Mouse (Mus musculus) adipocyte (in vitro differentiated cells): Measurements from ENCODE around the gene D10Jhu81e.
A peak's percentile ranks its signal among the peaks of the same experiment; 100 is the strongest.

Experiments used
- DNase-seq: peaks from one replicate; pipeline ENCODE4 v3.0.0-alpha.2; 2016; ENCODE audit warnings: low spot score

Gene D10Jhu81e

DNA sequence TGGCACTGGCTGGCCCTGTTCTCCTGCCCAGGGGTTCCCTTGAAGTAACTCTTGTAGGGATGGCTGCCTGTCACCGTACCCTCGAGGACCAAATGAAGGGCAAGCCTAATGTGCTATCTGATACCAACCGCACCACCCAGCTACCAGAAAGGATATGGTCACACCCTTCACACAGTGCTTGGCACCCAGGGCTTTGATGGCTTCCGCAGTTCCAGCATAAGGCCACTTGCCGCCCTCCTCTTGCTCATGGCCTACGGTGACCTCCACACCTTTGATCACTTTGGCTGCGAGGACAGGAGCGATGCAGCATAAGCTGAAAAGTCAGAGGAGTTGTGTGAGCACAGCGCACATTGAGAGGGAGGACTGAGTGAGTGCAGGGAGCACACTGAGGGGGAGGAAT, 6.3 kb downstream of the D10Jhu81e start:
- no peak for DNase-seq

GRCm38 (mm10) chr10:78162646-78163045, 6.9 kb downstream of the D10Jhu81e start:
- no peak for DNase-seq

GRCm38 (mm10) chr10:78161096-78161495, 8.5 kb downstream of the D10Jhu81e start:
- DNase-seq, result no peak

- DNase-seq, result no peak
Observed at GRCm38 (mm10) chr10:78160369-78161095, 9.1 kb downstream of the D10Jhu81e start.

GRCm38 (mm10) chr10:78159906-78160305, 9.7 kb downstream of the D10Jhu81e start:
- peak; percentile 89 for DNase-seq

GRCm38 (mm10) chr10:78159252-78159878, 10.2 kb downstream of the D10Jhu81e start:
- DNase-seq, result no peak

- no peak for DNase-seq
Observed at GRCm38 (mm10) chr10:78158041-78158440, 11.5 kb downstream of the D10Jhu81e start.

DNA sequence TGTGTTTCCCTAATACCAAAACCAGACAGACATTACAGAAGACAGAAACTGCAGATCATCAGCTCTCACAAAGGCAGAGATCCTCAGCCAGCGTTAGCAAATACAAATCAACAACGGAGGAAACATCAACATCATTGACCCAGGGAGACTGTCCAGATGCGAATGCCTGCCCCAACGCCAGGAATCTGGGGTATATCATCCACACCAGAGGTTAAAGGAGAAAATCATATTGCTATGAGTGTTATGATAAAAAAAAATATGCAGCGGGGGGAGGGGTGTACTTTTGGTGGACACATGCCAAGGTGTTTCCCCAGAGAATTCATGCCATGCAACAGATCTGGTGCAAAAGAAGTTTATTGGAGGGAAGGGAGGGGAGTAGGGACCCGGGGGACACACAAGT, 12.7 kb downstream of the D10Jhu81e start:
- no peak for DNase-seq

DNA sequence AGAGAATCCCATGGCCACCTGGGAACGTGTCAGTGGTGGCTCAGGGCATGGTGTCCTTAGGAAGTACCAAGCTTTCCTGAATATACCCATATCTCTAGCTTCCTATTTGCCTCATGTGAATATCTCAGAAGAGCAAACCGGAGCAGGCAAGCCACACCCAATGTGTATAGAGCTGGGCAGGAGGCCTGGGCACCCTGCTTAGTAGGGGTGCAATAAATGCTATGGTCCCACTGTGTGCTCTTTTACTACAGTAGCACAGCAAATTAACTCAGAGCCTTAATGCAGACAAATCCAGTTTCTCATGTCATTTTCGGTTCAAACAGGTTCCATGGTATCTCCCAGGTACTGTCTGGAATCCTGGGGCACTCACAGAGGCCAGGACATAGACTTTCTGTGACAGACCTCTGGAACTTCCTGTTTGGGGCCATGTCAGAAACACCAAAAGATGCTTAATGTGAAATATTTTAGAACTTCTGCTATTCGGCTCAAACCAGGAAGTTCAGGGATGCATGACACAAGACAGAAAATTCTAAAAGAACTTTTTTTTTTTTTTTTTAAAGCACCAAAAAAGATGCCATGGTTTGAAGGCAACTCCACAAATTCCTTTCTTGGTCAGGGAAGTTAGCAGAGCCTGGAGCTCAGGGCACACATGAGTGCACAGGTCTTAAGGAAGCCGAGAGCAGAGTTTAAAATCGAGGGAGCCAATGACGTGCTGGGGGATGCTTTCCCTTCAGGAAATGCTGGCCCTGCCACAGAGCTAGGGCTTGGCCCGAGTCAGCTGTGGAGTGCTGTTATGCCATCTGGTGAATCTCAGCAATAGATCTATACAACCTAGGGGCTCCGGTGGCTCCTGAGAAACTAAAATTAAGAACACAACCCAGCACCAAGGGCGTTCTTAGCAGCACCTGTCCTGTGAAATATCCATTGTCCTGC, 20.5 kb downstream of the D10Jhu81e start:
- no peak for DNase-seq

GRCm38 (mm10) chr10:78147908-78148441, 21.6 kb downstream of the D10Jhu81e start:
- DNase-seq, result no peak

- peak; percentile 39 for DNase-seq
Observed at GRCm38 (mm10) chr10:78143727-78144505, 25.7 kb downstream of the D10Jhu81e start.

DNA sequence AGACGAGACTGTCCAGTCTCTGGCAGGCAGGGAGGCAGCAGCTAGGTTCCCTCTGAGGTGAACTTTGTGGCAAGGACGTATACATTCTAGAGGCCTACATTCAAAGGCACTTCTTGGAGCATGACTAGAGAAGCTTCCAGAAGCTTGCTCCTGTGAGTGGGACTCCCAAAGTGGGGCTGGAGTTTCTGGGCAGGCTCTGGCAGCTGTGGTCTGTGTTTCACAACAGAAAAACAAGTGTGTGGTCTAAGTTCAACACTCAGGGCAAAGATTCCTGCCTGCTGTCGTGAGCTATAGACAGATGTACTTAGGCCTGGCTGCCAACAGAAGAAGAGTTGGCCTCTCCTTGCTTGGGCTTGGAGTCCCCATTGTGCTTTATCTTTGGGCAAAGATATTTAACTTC, 28.7 kb downstream of the D10Jhu81e start:
- peak; percentile 60 for DNase-seq

- no peak for DNase-seq
Observed at GRCm38 (mm10) chr10:78140251-78140600, 29.4 kb downstream of the D10Jhu81e start.

DNA sequence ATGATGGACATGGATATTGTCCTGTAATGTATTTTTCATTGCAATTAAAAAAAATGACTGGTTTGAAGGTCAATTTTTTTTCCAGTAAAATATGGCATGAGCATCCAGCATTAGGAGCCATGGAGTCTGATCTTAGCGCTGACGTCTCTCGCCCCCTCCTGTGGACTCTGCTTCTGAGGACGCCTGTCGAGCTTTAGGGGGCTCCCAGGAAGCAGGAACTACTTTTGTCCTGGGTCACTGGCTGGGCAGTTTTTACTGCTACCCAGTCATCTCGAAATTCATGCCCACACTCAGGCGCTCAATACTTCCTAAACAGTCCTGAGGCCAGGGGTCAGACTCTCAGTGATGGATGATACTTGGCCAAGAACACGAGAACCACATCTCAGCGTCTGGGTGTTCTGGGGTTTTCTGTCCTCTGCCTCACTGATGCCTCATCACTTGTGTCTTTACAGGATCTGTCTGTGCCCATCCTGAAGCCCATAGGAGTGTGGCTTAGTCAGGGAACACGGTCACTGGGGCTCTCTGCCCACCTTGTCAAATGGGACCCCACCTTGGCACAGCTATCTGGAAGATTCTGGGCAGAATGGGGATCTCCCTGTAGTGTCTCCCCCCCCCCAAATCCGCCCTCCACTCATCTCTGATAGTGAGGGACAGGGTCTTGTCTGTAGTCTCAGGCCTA, 29.9 kb downstream of the D10Jhu81e start:
- no peak for DNase-seq

DNA sequence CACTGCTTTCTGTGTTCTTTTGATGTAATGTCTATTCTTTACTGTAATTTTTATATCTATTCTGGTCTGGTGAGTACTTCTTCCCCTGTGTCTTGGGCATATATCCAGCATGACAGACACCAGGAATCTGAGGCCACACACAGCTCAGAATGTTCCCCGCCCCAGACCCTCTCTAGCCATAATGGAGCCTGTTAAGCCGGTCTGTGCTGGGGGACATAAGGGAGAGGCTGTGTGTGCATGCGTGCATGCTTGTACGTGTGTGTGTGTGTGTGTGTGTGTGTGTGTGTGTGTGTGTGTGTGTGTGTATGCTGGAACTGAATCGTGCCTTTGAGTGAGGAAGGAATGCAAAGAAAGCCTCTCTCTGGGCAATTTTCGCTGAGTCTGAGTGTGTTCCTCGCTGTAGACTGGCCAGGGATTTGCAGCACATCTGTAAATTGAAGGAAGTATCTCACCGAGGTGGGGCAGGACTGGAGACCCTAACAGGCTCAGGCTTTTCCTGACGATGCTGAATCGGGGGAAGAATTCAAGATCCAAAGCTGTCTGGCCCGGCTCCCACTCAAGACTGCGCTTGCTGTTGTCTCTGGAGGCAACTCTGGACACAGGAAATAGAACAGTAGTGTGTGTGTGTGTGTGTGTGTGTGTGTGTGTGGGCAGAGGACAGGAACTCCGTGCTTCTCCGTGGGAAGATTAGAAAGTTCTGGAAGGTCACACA, 30.6 kb downstream of the D10Jhu81e start:
- no peak for DNase-seq

- no peak for DNase-seq
Observed at GRCm38 (mm10) chr10:78137191-78137590, 32.4 kb downstream of the D10Jhu81e start.

DNA sequence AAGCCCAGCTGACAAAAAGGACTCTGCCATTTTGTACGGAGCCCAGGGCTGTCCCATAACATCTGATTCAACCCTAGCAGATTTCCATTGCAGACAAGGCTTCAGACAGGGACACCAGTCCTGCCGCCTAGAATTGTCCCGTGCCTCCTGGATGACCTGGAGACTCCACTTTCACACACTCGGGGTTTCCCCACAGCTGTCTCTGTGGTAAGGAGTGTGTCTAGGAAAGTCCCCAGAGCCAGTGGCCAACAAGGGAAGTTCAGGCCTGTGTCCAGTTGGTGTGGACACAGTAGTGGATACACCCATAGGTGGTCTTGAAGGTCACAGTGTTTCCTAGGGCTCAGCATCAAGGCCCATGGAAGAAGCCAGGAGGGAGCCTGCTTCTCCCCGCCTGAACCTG, 33.6 kb downstream of the D10Jhu81e start:
- DNase-seq, result peak; percentile 31

DNA sequence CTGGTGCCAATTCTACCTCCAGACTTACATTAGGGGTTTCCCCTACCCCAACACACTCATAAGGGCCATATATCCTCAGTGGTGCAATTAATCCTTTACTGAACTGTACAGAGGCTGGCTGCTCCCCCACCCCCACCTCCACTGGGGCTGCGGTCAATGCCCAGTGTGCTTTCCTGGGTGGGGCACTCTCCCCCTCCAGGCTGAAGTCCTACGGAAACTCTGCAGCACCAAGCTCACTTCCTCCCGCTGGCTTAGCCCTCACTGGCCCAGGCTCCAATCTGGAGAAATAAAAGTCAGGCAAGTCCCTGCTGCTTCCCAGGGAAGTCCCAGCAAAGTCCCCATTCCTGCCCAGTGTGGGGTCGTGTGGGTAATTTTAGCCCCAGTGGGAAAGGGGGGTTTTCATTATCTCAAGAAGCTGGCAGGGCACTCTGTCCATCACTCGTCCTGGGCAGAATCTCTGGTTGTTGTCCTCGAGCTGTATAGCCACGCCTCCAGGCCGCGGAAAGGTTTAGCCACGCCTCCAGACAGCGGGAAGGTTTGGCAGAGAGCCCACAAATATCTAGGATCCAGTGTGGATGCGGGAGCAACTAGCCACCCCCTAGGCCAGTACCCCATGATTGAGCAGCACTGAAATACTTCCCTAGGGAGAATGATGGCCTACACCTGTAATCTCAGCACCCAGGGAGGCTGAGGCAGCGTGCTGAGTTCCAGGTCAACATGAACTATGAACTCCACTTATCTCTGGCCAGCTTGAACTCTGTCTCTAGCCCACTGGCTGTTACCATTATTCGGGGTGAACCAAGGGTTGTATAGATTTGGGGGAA, 34.4 kb downstream of the D10Jhu81e start:
- DNase-seq, result no peak

DNA sequence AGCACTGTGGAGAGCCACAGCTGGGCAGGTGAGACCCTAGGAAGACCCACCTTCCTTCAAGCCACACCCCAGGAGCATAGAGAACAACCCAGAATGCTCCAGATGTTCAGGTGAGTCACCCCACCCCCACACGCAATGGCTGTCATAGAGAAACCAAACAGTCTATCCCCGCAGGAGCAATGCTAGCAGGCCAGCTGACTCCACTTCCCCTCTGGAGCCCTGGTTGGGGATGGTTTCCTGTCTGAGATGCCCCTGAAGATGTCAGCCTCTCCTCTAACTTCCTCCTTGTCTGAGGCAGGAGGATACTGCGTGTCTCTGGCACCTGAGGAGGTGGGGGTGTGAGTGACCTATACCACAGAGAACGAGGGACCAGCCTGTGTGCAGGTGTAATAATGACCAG, 35.2 kb downstream of the D10Jhu81e start:
- no peak for DNase-seq

DNA sequence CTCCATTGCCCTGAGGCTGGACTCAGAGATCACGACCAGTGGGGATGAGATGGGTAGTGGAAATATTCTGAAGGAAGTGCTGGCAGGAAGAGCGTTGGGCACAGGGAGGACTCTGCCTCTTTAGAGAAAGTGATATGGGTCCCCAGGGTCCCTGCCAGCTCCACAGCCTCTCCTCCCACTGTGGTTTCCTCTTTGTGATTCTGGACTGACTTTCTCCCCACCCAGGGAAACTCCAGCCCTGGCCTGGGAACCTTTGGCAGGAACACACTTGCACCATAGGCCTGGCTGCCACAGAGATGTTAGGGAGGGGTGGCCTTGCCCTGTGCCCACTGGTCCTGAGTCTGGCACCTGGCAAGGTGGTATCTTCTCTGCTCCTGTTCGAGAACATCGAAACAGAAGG, 39.6 kb downstream of the D10Jhu81e start:
- DNase-seq, result no peak
